Mouse (Mus musculus) heart, postnatal 0 days (tissue): ENCODE measurements around the gene Ppfia2.

ENCODE experiments used
- CTCF ChIP-seq: IDR thresholded peaks from 2 replicates; pipeline ENCODE4 v1.5.1; 2016; ENCODE audit warnings: antibody characterized with exemption, control low read depth, low read depth
- EP300 ChIP-seq: IDR thresholded peaks from 2 replicates; pipeline ENCODE4 v1.6.1; 2016; ENCODE audit warnings: antibody characterized with exemption, low read depth

DNA sequence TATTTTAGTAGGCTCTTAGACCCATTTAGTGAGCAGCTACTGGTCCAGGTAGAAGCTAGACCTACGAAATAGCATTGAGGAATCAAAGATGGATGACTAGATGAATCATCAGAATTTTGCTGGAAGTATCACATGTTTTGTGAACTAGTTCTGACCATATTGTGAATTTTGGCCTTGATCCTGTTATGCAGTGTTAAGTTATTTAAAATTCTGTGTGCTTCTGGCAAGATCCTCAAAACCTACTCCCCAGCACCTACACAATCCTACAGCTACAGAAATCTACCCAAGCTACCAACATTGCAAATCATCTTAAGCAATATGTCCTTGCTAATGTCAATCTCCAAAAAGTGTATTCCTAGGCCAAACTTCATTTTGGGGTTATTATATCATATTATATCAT, 368.3 kb downstream of the Ppfia2 start:
- TF ChIP-seq EP300 = no peak
- TF ChIP-seq CTCF = no peak
